ENCODE assay signal across 23 mouse cellular contexts in genomic region chr3:77742146-77742545, GRCm38 (mm10).
"Had no signal": no experiment of that assay in that cellular context is flagged by ENCODE, and none has a peak within 500 bp of the region (broad histone marks: within the 10 kb centered on the region; RNA-seq: fewer than 3 reads in every experiment).

No protein-coding gene starts in this region.

- ATAC-seq: liver, embryonic 12.5 days had no signal

- H3K27ac ChIP-seq: kidney, postnatal 0 days; layer of hippocampus, adult 2 months; limb, embryonic 10.5 days; limb, embryonic 13.5 days; liver, embryonic 12.5 days; liver, embryonic 15.5 days; lung, embryonic 15.5 days; midbrain, embryonic 10.5 days; neural tube, embryonic 12.5 days; neural tube, embryonic 15.5 days; stomach, postnatal 0 days had no signal

- H3K9ac ChIP-seq: limb, embryonic 13.5 days; liver, embryonic 12.5 days; liver, embryonic 15.5 days; lung, embryonic 15.5 days; neural tube, embryonic 12.5 days; neural tube, embryonic 15.5 days had no signal

- H3K9me3 ChIP-seq: limb, embryonic 10.5 days; limb, embryonic 13.5 days; liver, embryonic 12.5 days; liver, embryonic 15.5 days; lung, embryonic 15.5 days; megakaryocyte, embryonic 14.5 days; midbrain, embryonic 10.5 days; neural tube, embryonic 12.5 days; neural tube, embryonic 15.5 days had no signal

- H3K27me3 ChIP-seq: limb, embryonic 13.5 days; liver, embryonic 12.5 days; liver, embryonic 15.5 days; lung, embryonic 15.5 days; megakaryocyte, embryonic 14.5 days; neural tube, embryonic 12.5 days; neural tube, embryonic 15.5 days had no signal

- H3K4me1 ChIP-seq: limb, embryonic 10.5 days; limb, embryonic 13.5 days; liver, embryonic 12.5 days; liver, embryonic 15.5 days; lung, embryonic 15.5 days; megakaryocyte, embryonic 14.5 days; midbrain, embryonic 10.5 days; neural tube, embryonic 12.5 days; neural tube, embryonic 15.5 days had no signal

- DNase-seq: kidney, postnatal 25 days; layer of hippocampus, postnatal 36 days; liver; lung, adult 18-20 months; lung, postnatal 10 days; lung, postnatal 36 days; midbrain, embryonic 14.5 days; right cerebral cortex, adult 18-20 months; right cerebral cortex, postnatal 14 days; right cerebral cortex, postnatal 4 days; thymus, postnatal 25 days had no signal

- H3K4me2 ChIP-seq: limb, embryonic 13.5 days; liver, embryonic 12.5 days; liver, embryonic 15.5 days; lung, embryonic 15.5 days; neural tube, embryonic 12.5 days; neural tube, embryonic 15.5 days had no signal

- H3K4me3 ChIP-seq: layer of hippocampus, adult 2 months; limb, embryonic 10.5 days; limb, embryonic 13.5 days; liver, embryonic 12.5 days; liver, embryonic 15.5 days; lung, embryonic 15.5 days; megakaryocyte, embryonic 14.5 days; midbrain, embryonic 10.5 days; neural tube, embryonic 12.5 days; neural tube, embryonic 15.5 days had no signal

- H3K36me3 ChIP-seq: limb, embryonic 10.5 days; limb, embryonic 13.5 days; liver, embryonic 12.5 days; liver, embryonic 15.5 days; lung, embryonic 15.5 days; midbrain, embryonic 10.5 days; neural tube, embryonic 12.5 days; neural tube, embryonic 15.5 days had no signal
